Mouse (Mus musculus): ENCODE measurements around the gene Gar1. TPM values are rescaled to one million over a fixed set of nuclear protein-coding genes. Genes with fewer than 3 reads are reported as not detected.

Gar1 gene
- 23.2 and 25.7 TPM in 2 replicates for polyA plus RNA-seq (2015; fragmentation: Nextera tagmentation; extraction: Ambion mirVana)

DNA sequence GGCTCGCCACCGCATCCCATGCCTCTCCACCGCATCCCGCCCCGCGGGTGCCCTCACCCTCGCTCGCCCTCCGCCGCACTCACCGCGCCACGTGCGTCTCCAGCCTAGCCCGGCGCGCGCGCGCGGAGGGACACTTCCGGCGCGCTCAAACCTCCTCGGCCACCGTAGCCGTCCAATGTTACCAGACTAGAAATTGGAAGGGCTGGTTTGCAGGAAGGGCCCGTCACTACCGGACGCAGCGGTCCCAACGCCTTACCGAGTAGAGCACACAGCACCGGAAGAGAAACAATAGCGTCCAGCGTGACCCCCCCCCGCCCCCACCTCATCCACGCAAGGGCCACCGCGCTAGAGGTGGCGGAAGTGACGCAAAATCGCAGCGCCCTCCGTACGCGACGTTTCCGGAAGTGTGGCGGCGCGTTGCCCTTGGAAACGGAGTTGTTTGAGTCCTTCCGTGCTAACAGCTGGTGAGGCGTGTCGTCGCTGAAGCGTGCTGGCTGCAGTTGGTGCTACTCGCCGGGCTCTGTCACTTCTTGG lies at the start of gene Gar1:
Gene Gar1 (minus strand): TSS at position 362 of the 534 bp plus-strand sequence.
- H3K27ac ChIP-seq (ENCODE audit: low read depth): peak within 1 kb of the TSS; percentile 83
- peak within 1 kb of the TSS; percentile 74 for H3K9ac ChIP-seq (replicated peaks)
- 1% methylated on average over 60 of the region's 60 CpGs for WGBS (ENCODE audit: insufficient replicate concordance)
- H3K4me3 ChIP-seq (ENCODE audit: low read depth, low read length): peak within 1 kb of the TSS; percentile 82
- no peaks in the 10 kb centered on the region for H3K9me3 ChIP-seq (ENCODE audit: low read length)
- TF ChIP-seq CTCF (IDR thresholded peaks at IDR 0.05; ENCODE audit: low read depth) (no peak), EP300 (IDR thresholded peaks at IDR 0.05; ENCODE audit: low read depth) (peak; percentile 32; the same call in 1 of the 2 replicates)
- H3K27me3 ChIP-seq (ENCODE audit: insufficient read depth, low read length): no peaks in the 10 kb centered on the region
- peak; percentile 97 for DNase-seq
- peaks cover 6% of the 10 kb centered on the region; the same call in 1 of the 2 replicates for H3K36me3 ChIP-seq (replicated peaks; ENCODE audit: insufficient read depth, low read length)
- ATAC-seq: peak; percentile 91
- peaks cover 24% of the 10 kb centered on the region for H3K4me1 ChIP-seq (ENCODE audit: insufficient read depth)
- H3K4me2 ChIP-seq (ENCODE audit: low read depth, low read length): peak within 1 kb of the TSS; percentile 88

DNA sequence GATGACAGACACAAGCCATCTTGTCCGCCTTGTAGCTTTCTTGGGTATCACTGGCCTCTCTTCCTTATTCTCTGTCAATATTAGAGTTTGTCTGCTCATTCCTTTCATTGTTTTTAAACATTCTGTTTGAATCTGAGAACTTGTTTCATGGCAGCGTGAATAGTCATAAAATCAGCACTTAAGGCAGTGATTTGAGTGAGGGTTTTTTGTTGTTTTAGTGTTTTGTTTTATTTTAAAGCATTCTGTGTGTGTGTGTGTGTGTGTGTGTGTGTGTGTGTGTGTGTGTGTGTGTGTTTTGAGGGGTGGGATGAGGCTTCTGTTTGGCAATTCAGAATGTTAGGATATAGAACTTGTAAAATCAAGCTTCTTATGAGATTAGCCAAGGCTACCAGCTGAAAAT lies 48.7 kb upstream of the Gar1 start:
- Histone ChIP-seq H3K27me3 (ENCODE audit: insufficient read depth, low read length) (no peaks in the 10 kb centered on the region), H3K4me1 (ENCODE audit: insufficient read depth) (peaks cover 35% of the 10 kb centered on the region), H3K4me3 (ENCODE audit: low read depth, low read length) (peak overlapping the region; percentile 72), H3K9me3 (ENCODE audit: low read length) (no peaks in the 10 kb centered on the region), H3K9ac (replicated peaks) (peak overlapping the region; percentile 78; the same call in 1 of the 2 replicates), H3K36me3 (replicated peaks; ENCODE audit: insufficient read depth, low read length) (no peaks in the 10 kb centered on the region), H3K27ac (ENCODE audit: low read depth) (peak overlapping the region; percentile 88), H3K4me2 (ENCODE audit: low read depth, low read length) (peak overlapping the region; percentile 90)
- ATAC-seq: no peak
- DNase-seq: no peak
- TF ChIP-seq CTCF (IDR thresholded peaks at IDR 0.05; ENCODE audit: low read depth): no peak
- TF ChIP-seq EP300 (IDR thresholded peaks at IDR 0.05; ENCODE audit: low read depth): no peak
- WGBS (ENCODE audit: insufficient replicate concordance): 64% methylated on average over 2 of the region's 2 CpGs

- peak; percentile 83 for ATAC-seq
- TF ChIP-seq CTCF (IDR thresholded peaks at IDR 0.05; ENCODE audit: low read depth): no peak
- TF ChIP-seq EP300 (IDR thresholded peaks at IDR 0.05; ENCODE audit: low read depth): no peak
- Histone ChIP-seq H3K4me1 (ENCODE audit: insufficient read depth) (peaks cover 35% of the 10 kb centered on the region), H3K27me3 (ENCODE audit: insufficient read depth, low read length) (no peaks in the 10 kb centered on the region), H3K36me3 (replicated peaks; ENCODE audit: insufficient read depth, low read length) (no peaks in the 10 kb centered on the region), H3K9ac (replicated peaks) (peak overlapping the region; percentile 78), H3K27ac (ENCODE audit: low read depth) (peak overlapping the region; percentile 88), H3K4me2 (ENCODE audit: low read depth, low read length) (peak overlapping the region; percentile 90), H3K9me3 (ENCODE audit: low read length) (no peaks in the 10 kb centered on the region), H3K4me3 (ENCODE audit: low read depth, low read length) (peak overlapping the region; percentile 72)
- WGBS (ENCODE audit: insufficient replicate concordance): under 1% methylated on average over 25 of the region's 25 CpGs
- peak; percentile 79 for DNase-seq
Measured at GRCm38 (mm10) chr3:129879131-129879757, 48.0 kb upstream of the Gar1 start.

GRCm38 (mm10) chr3:129878405-129879021 lies 47.3 kb upstream of the Gar1 start, which contains the start of gene Pla2g12a:
TSS of gene Pla2g12a (plus strand) at chr3:129878606.
- H3K4me3 ChIP-seq (ENCODE audit: low read depth, low read length): peak within 1 kb of the TSS; percentile 72
- DNase-seq (peak; percentile 90), ATAC-seq (peak; percentile 78)
- peak within 1 kb of the TSS; percentile 78 for H3K9ac ChIP-seq (replicated peaks)
- H3K4me2 ChIP-seq (ENCODE audit: low read depth, low read length): peak within 1 kb of the TSS; percentile 90
- WGBS (ENCODE audit: insufficient replicate concordance): under 1% methylated on average over 62 of the region's 66 CpGs
- H3K27me3 ChIP-seq (ENCODE audit: insufficient read depth, low read length): no peaks in the 10 kb centered on the region
- H3K4me1 ChIP-seq (ENCODE audit: insufficient read depth): peaks cover 35% of the 10 kb centered on the region
- H3K36me3 ChIP-seq (replicated peaks; ENCODE audit: insufficient read depth, low read length): 0 out of 2 replicates have a peak, but pooled peaks cover 3% of the 10 kb centered on the region
- H3K27ac ChIP-seq (ENCODE audit: low read depth): peak within 1 kb of the TSS; percentile 88
- H3K9me3 ChIP-seq (ENCODE audit: low read length): no peaks in the 10 kb centered on the region
- no peak for TF ChIP-seq EP300 (IDR thresholded peaks at IDR 0.05; ENCODE audit: low read depth)
- TF ChIP-seq CTCF (IDR thresholded peaks at IDR 0.05; ENCODE audit: low read depth): peak; percentile 23; the same call in 1 of the 2 replicates

DNA sequence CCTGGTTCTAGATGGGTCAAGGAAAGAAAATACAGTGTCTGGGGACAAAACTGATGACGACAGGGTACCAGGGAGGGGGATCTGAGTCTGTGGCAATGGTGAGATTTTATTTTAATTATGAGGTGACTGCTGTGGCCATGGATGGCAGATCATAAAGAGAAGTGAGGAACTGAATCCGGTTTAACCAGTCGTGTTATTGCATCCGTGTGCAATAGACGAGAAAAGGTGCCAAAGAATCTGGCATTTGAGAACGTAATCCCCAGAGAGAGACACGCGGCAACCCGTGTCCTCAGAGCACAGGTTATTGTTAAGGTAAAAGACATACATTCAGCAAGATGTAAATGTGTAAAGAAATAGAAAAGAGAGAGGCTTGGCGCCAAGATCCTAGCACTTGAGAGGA lies 46.1 kb upstream of the Gar1 start:
- Histone ChIP-seq H3K36me3 (replicated peaks; ENCODE audit: insufficient read depth, low read length) (0 out of 2 replicates have a peak, but pooled peaks cover 5% of the 10 kb centered on the region), H3K4me2 (ENCODE audit: low read depth, low read length) (no peak overlapping the region), H3K4me1 (ENCODE audit: insufficient read depth) (peaks cover 28% of the 10 kb centered on the region), H3K9ac (replicated peaks) (no peak overlapping the region), H3K27me3 (ENCODE audit: insufficient read depth, low read length) (no peaks in the 10 kb centered on the region), H3K4me3 (ENCODE audit: low read depth, low read length) (no peak overlapping the region), H3K27ac (ENCODE audit: low read depth) (no peak overlapping the region), H3K9me3 (ENCODE audit: low read length) (no peaks in the 10 kb centered on the region)
- 81% methylated on average over 10 of the region's 10 CpGs for WGBS (ENCODE audit: insufficient replicate concordance)
- DNase-seq (no peak), ATAC-seq (no peak)
- TF ChIP-seq CTCF (IDR thresholded peaks at IDR 0.05; ENCODE audit: low read depth): no peak
- TF ChIP-seq EP300 (IDR thresholded peaks at IDR 0.05; ENCODE audit: low read depth): no peak

- Histone ChIP-seq H3K4me2 (ENCODE audit: low read depth, low read length) (no peak overlapping the region), H3K4me3 (ENCODE audit: low read depth, low read length) (no peak overlapping the region), H3K4me1 (ENCODE audit: insufficient read depth) (no peaks in the 10 kb centered on the region), H3K36me3 (replicated peaks; ENCODE audit: insufficient read depth, low read length) (peaks cover 10% of the 10 kb centered on the region; the same call in 1 of the 2 replicates), H3K9ac (replicated peaks) (no peak overlapping the region), H3K27ac (ENCODE audit: low read depth) (no peak overlapping the region), H3K27me3 (ENCODE audit: insufficient read depth, low read length) (no peaks in the 10 kb centered on the region), H3K9me3 (ENCODE audit: low read length) (peaks cover 2% of the 10 kb centered on the region; the same call in 1 of the 2 replicates)
- TF ChIP-seq CTCF (IDR thresholded peaks at IDR 0.05; ENCODE audit: low read depth) (peak; percentile 84), EP300 (IDR thresholded peaks at IDR 0.05; ENCODE audit: low read depth) (no peak)
- DNase-seq: peak; percentile 71
- peak; percentile 58 for ATAC-seq
- WGBS (ENCODE audit: insufficient replicate concordance): 47% methylated on average over 14 of the region's 14 CpGs
Measured at GRCm38 (mm10) chr3:129863698-129864097, 32.5 kb upstream of the Gar1 start.
